Mouse (Mus musculus) liver, embryonic 16.5 days (tissue): ENCODE measurements around the gene Zcchc2. TPM values are rescaled to one million over a fixed set of nuclear protein-coding genes. Genes with fewer than 3 reads are reported as not detected.

Source experiments
- ATAC-seq: fragments of 200-750 bp; cut with Nextera tagmentation; 2 replicates; pipeline ENCODE4 v1.8.0; 2017; ENCODE audit warnings: low read depth, mild to moderate bottlenecking, moderate number of reproducible peaks, moderate library complexity
- H3K27ac ChIP-seq: fragments of 300-500 bp; sonication (generic); 2 replicates; pipeline ENCODE4 v1.5.1; 2014; ENCODE audit warnings: mild to moderate bottlenecking, low read length
- H3K27me3 ChIP-seq: fragments of 300-500 bp; sonication (generic); 2 replicates; pipeline ENCODE4 v1.6.1; 2014; ENCODE audit warnings: low read depth, low read length, mixed read lengths; ENCODE audit not compliant: control insufficient read depth, insufficient read depth
- H3K36me3 ChIP-seq: fragments of 300-500 bp; sonication (generic); 2 replicates; pipeline ENCODE4 v1.6.1; 2014; ENCODE audit warnings: mild to moderate bottlenecking; ENCODE audit not compliant: control insufficient read depth, insufficient read depth
- H3K4me1 ChIP-seq: fragments of 300-500 bp; sonication (generic); 2 replicates; pipeline ENCODE4 v1.6.1; 2014; ENCODE audit warnings: low read depth, low read length, mixed read lengths; ENCODE audit not compliant: control insufficient read depth
- H3K4me2 ChIP-seq: fragments of 300-500 bp; sonication (generic); 2 replicates; pipeline ENCODE4 v1.6.1; 2014; ENCODE audit warnings: low read depth, low read length, mixed read lengths
- H3K4me3 ChIP-seq: fragments of 300-500 bp; sonication (generic); 2 replicates; pipeline ENCODE4 v1.5.1; 2014; ENCODE audit warnings: low read depth, mild to moderate bottlenecking, low read length
- H3K9ac ChIP-seq: fragments of 300-500 bp; sonication (generic); 2 replicates; pipeline ENCODE4 v1.6.1; 2014; ENCODE audit warnings: low read depth, low read length
- H3K9me3 ChIP-seq: fragments of 300-500 bp; sonication (generic); replicated peaks from 2 replicates; pipeline ENCODE4 v1.6.1; 2016; ENCODE audit warnings: low read length; ENCODE audit not compliant: control insufficient read depth
- WGBS: fragments of 180-500 bp; shearing (Covaris S2); extraction: QIAGEN DNeasy Blood & Tissue Kit; methylation state at CpG from one replicate; pipeline ENCODE4 v1.1.7; 2014; ENCODE audit not compliant: insufficient replicate concordance; 5-methylcytosine and 5-hydroxymethylcytosine counted together
- polyA plus RNA-seq: library from polyadenylated mRNA; unstranded; fragments of >200 nt; fragmentation: Nextera tagmentation; extraction: Ambion mirVana; gene quantifications from 2 replicates; pipeline ENCODE4 v1.2.1, GENCODE M21; 2015

Zcchc2 gene
- polyA plus RNA-seq, 1 experiment from 2014 or later = 1.3 TPM

DNA sequence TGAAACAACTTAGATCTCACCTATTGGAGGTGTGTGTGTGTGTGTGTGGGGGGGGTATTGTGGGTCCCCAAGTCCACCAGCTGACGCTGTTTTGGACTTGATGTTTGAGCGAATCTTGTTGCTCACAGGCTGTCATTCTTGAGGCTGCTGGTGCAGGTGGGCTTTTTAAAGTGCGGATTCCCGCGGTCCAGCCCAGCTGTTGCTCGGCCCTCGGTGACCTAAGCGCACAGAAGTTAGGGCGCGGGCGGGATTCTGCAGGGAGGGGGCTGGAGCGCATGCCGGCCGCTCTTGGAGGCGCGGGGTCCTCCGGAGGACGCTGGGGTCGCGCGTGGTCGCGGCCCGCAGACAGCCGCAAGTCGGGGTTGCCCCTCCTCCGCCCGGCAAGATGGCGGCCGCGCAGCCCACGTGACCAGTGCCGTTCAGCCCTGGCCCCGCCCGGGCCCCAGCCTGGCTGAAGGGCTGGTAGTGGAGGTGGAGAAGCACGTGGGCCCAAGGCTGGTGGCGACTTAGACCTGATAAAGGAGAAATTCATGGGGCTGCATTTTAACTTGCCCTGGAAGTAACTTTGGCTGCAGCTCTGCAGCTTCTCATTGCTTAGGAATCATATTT, 3.5 kb downstream of the Zcchc2 start:
- Histone ChIP-seq H3K4me2 (peak overlapping the region; percentile 95), H3K4me3 (peak overlapping the region; percentile 88), H3K9ac (peak overlapping the region; percentile 86), H3K9me3 (no peaks in the 10 kb centered on the region), H3K36me3 (no peaks in the 10 kb centered on the region), H3K27me3 (no peaks in the 10 kb centered on the region), H3K27ac (peak overlapping the region; percentile 81), H3K4me1 (peaks cover 40% of the 10 kb centered on the region)
- under 1% methylated on average over 37 of the region's 37 CpGs for WGBS
- peak; percentile 58 for ATAC-seq

DNA sequence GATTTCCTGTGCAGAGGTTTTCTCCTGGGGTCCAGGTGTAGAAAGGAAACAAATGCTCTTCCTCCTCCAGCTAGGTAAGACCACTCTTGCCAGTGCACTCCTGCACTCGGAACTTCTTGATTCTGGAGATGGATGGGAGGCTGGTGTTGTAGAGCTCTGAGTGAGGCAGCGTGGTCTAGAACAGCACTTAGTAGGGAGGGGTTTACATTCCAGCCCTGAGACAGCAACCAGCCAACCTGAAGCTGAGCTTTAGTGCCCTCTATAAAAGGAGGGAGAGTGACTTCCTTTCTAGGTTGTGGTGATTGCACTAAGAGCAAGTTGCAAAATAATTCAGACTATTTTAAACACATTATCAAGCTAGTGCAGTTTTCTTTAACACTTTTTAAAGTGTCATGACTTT, 5.8 kb downstream of the Zcchc2 start:
- ATAC-seq = no peak
- 48% methylated on average over 2 of the region's 2 CpGs for WGBS
- no peaks in the 10 kb centered on the region for H3K27me3 ChIP-seq
- H3K4me1 ChIP-seq = peaks cover 32% of the 10 kb centered on the region
- no peaks in the 10 kb centered on the region for H3K36me3 ChIP-seq
- H3K9me3 ChIP-seq = no peaks in the 10 kb centered on the region
- H3K9ac ChIP-seq = no peak overlapping the region
- H3K27ac ChIP-seq = no peak overlapping the region
- H3K4me2 ChIP-seq = no peak overlapping the region
- H3K4me3 ChIP-seq = no peak overlapping the region

DNA sequence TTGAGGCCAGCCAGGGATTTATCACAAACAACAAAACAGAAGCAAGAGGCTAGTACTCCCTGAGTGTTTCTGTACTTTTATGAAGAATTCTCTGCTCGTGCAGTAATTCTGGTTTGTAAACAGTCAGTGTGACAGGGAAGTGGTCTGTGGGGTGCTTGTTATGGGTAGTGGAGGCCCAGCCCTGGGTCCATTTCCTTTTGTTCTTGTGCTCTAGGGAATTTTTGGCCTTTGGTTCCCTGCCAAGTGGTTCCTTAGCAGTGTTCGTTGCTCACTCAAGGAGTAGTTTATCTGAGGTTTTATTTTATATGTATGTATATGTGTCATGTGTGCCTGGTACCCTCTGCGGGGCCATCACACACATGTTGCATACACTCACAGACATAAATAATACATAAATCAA, 7.1 kb downstream of the Zcchc2 start:
- H3K4me3 ChIP-seq = no peak overlapping the region
- WGBS = 47% methylated on average over 3 of the region's 3 CpGs
- H3K9ac ChIP-seq = no peak overlapping the region
- peaks cover 24% of the 10 kb centered on the region for H3K4me1 ChIP-seq
- no peaks in the 10 kb centered on the region for H3K27me3 ChIP-seq
- H3K4me2 ChIP-seq = no peak overlapping the region
- H3K9me3 ChIP-seq = no peaks in the 10 kb centered on the region
- no peak for ATAC-seq
- no peaks in the 10 kb centered on the region for H3K36me3 ChIP-seq
- no peak overlapping the region for H3K27ac ChIP-seq

DNA sequence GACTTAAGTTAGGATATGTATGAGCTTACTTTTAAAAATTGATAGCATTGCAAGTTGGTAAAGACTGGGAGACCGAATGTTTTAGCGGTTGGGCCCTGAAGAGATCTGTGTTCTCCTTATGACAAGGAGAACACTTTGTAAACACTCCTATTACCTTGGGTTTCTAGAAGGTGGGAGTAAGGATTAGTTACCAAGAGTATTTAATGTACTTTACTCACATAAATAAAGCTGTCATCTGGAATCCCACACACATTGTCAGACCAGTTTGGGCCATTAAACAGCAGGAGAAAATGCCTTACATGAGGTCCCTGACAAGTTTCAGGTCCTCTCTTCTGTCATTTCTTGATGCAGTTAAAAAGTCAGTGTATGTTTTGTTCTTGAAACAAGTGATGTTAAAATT, 9.6 kb downstream of the Zcchc2 start:
- no peak for ATAC-seq
- Histone ChIP-seq H3K36me3 (peaks cover 7% of the 10 kb centered on the region), H3K27me3 (no peaks in the 10 kb centered on the region), H3K9me3 (no peaks in the 10 kb centered on the region), H3K4me1 (peaks cover 10% of the 10 kb centered on the region), H3K27ac (no peak overlapping the region), H3K4me3 (no peak overlapping the region), H3K9ac (no peak overlapping the region), H3K4me2 (no peak overlapping the region)
- 90% methylated on average over 2 of the region's 2 CpGs for WGBS

DNA sequence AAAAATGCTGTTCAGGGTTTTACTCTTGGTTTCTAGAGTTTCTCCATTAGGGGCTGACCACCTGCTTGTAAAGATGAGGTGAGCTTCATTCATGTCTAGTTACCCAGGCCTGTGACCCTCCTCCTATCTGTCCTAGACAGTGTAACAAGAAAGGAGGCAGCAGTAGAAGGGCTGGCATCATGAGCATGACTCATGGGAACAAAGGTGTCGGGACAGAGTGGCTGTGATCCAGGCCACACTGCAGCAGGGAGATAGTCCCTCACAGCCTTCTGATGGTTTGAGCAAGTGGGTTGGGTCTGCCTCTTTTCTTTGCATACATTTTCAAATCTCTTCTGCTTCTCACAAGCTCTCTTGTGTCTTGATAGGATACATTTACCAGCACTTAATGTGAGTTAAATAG, 17.4 kb downstream of the Zcchc2 start:
- no peak for ATAC-seq
- H3K36me3 ChIP-seq = peaks cover 12% of the 10 kb centered on the region

DNA sequence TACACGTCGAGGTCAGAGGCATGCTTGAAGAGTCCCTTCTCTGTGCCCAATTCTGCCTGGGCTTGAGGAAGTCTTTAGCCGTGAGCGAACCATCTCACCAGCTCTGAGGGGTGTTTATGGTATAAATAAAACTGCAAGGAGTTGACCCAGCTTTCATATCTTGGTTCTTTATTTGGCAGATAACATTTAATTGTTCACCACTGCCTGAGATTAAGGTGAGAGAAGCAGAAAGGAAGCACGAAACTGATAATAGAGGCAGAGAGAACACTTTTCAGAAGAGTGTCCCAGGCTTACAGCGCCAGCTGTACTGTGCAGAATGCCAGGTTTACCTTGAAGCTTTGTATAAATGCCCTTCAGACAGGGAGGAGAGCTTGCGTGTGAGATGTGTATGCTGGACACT, 20.9 kb downstream of the Zcchc2 start:
- no peaks in the 10 kb centered on the region for H3K4me1 ChIP-seq
- H3K27me3 ChIP-seq = no peaks in the 10 kb centered on the region
- 64% methylated on average over 7 of the region's 7 CpGs for WGBS
- H3K4me3 ChIP-seq = no peak overlapping the region
- no peaks in the 10 kb centered on the region for H3K9me3 ChIP-seq
- H3K36me3 ChIP-seq = peaks cover 4% of the 10 kb centered on the region; the same call in 1 of the 2 replicates
- no peak for ATAC-seq
- no peak overlapping the region for H3K4me2 ChIP-seq
- H3K9ac ChIP-seq = no peak overlapping the region
- no peak overlapping the region for H3K27ac ChIP-seq

More for the DNA sequence above, 17.4 kb downstream of the Zcchc2 start:
- Histone ChIP-seq H3K4me1 (no peaks in the 10 kb centered on the region), H3K27me3 (no peaks in the 10 kb centered on the region), H3K27ac (no peak overlapping the region), H3K9ac (no peak overlapping the region), H3K4me2 (no peak overlapping the region), H3K9me3 (no peaks in the 10 kb centered on the region), H3K4me3 (no peak overlapping the region)
- WGBS = 71% methylated on average over 1 of the region's 1 CpGs

DNA sequence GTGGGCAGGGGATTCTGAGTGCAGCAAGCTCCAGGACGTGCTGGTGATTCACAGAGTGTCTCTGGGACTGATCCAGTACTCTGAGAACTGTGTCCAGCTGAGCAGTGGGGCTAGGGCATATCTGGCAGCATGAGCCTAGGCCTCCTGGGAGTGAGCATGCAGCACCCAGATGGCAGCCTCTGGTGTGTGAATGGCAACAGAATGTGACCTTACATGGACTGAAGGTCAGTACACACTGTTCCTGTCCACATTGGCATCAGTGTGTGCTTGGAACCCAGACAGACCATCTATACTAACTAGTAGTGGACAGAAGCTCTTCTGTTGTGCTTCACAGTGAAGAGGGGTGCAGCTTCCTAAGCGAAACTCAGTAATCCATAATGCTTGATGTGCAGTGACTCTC, 23.6 kb downstream of the Zcchc2 start:
- no peak for ATAC-seq
- no peaks in the 10 kb centered on the region for H3K27me3 ChIP-seq
- H3K4me3 ChIP-seq = no peak overlapping the region
- no peak overlapping the region for H3K9ac ChIP-seq
- no peak overlapping the region for H3K27ac ChIP-seq
- H3K9me3 ChIP-seq = no peaks in the 10 kb centered on the region
- H3K4me2 ChIP-seq = no peak overlapping the region
- peaks cover 4% of the 10 kb centered on the region; the same call in 1 of the 2 replicates for H3K36me3 ChIP-seq
- 75% methylated on average over 2 of the region's 2 CpGs for WGBS
- H3K4me1 ChIP-seq = no peaks in the 10 kb centered on the region

DNA sequence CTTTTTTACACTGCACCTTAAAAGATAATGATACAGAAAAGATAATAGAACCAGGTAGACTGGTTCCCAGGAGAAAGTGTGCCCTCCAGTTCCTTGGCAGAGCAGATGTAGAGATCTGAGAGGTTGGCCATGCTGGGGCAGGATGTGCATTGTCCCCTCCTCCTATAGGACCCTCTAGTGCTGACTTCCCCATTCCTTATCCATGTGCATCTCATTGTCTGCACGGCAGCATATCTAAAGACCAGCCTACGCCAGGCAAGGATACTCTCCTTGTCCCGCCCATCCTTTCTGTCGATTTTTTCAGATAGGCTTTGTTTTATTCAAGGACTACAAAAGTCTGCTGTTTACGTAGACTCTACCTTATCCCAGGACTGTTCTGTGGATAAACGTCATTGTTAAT, 26.1 kb downstream of the Zcchc2 start:
- no peak overlapping the region for H3K9ac ChIP-seq
- H3K9me3 ChIP-seq = no peaks in the 10 kb centered on the region
- no peak overlapping the region for H3K27ac ChIP-seq
- peaks cover 4% of the 10 kb centered on the region; the same call in 1 of the 2 replicates for H3K36me3 ChIP-seq
- no peak overlapping the region for H3K4me3 ChIP-seq
- H3K4me2 ChIP-seq = no peak overlapping the region
- H3K4me1 ChIP-seq = no peaks in the 10 kb centered on the region
- no peak for ATAC-seq
- H3K27me3 ChIP-seq = no peaks in the 10 kb centered on the region
- WGBS = 42% methylated on average over 6 of the region's 6 CpGs

DNA sequence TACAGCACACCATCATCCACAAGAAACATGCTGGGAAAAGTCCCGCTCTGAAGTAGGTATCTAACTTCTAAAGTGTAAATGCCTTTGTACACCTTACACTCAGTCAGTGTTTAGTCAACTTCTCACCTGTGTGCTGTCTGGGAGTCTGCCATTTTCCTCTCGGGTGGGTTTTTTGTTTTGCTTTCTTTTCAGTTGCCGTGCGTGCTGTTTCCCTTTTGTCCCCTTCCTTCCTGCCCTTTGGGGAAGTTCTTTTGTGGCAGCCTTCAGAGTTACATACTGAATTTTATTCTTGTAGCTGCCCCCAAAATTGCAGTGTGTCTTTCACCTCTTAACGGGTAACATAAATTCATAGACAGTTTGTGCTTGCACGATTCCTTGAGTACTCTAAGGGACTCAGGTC, 29.6 kb downstream of the Zcchc2 start:
- peaks cover 23% of the 10 kb centered on the region for H3K36me3 ChIP-seq
- no peak overlapping the region for H3K27ac ChIP-seq
- no peaks in the 10 kb centered on the region for H3K4me1 ChIP-seq
- no peak overlapping the region for H3K4me2 ChIP-seq
- no peaks in the 10 kb centered on the region for H3K9me3 ChIP-seq
- no peaks in the 10 kb centered on the region for H3K27me3 ChIP-seq
- no peak overlapping the region for H3K9ac ChIP-seq
- no peak for ATAC-seq
- WGBS = 46% methylated on average over 6 of the region's 6 CpGs
- no peak overlapping the region for H3K4me3 ChIP-seq
